In genomic region chr1:59631986-59632659, GRCm38 (mm10) we compare ENCODE assay signal across 22 mouse cellular contexts. TPM values are rescaled to one million over a fixed set of nuclear protein-coding genes. Genes with fewer than 3 reads are reported as not detected.
DNase-seq lines count a peak whose midpoint lies in the region; ATAC-seq and TF ChIP-seq lines count a peak whose summit lies in the region.
"Had no signal": no experiment of that assay in that cellular context is flagged by ENCODE, and none has a peak within 500 bp of the region (broad histone marks: within the 10 kb centered on the region; RNA-seq: fewer than 3 reads in every experiment).

No protein-coding gene starts in this region.

- H3K4me1 ChIP-seq in liver, embryonic 11.5 days (replicated peaks; ENCODE audit: control insufficient read depth, insufficient read depth, low read length): peaks cover 21% of the 10 kb centered on the region
- H3K4me1 ChIP-seq in G1E (ENCODE audit: insufficient read depth, low read depth, low read length): peaks cover 32% of the 10 kb centered on the region
- H3K4me1 ChIP-seq in embryonic facial prominence, embryonic 10.5 days: peaks cover 23% of the 10 kb centered on the region
- peaks cover 5% of the 10 kb centered on the region; the same call in 1 of the 2 replicates for H3K4me1 ChIP-seq in liver, embryonic 16.5 days (ENCODE audit: control insufficient read depth, low read depth, low read length)
- H3K4me1 ChIP-seq: heart, embryonic 15.5 days; hindbrain, embryonic 13.5 days had no signal

- DNase-seq in liver, embryonic 11.5 days (ENCODE audit: low spot score): no peak
- DNase-seq in liver (no peak), G1E (ENCODE audit: low spot score) (no peak)
- no peak for DNase-seq in embryonic facial prominence, embryonic 10.5 days (ENCODE audit: low spot score)
- no peak for DNase-seq in layer of hippocampus, postnatal 25 days (ENCODE audit: extremely low spot score in 1 of 2, low spot score in 1 of 2)
- no peak for DNase-seq in thymus, postnatal 10 days (ENCODE audit: low spot score in 2 of 2)
- DNase-seq: adrenal gland, adult 8-10 months; cerebellum, adult 11-12 months; cerebellum, adult 9-10 months; cerebellum, postnatal 25 days; gastrocnemius, adult 2 months; gastrocnemius, postnatal 36 days; heart, adult 18-20 months; heart, postnatal 14 days had no signal

- no peak overlapping the region for H3K4me2 ChIP-seq in liver, embryonic 11.5 days
- no peak overlapping the region for H3K4me2 ChIP-seq in liver, embryonic 16.5 days (ENCODE audit: low read depth, low read length)
- H3K4me2 ChIP-seq: heart, embryonic 15.5 days; hindbrain, embryonic 13.5 days had no signal

- WGBS in liver, embryonic 11.5 days: 38% methylated on average over 5 of the region's 5 CpGs
- 82% methylated on average over 5 of the region's 5 CpGs for WGBS in embryonic facial prominence, embryonic 10.5 days
- WGBS in liver, embryonic 16.5 days (ENCODE audit: insufficient replicate concordance): 29% methylated on average over 5 of the region's 5 CpGs

- TF ChIP-seq CTCF in G1E (IDR thresholded peaks at IDR 0.05; ENCODE audit: low read depth, low read length): no peak

- H3K27me3 ChIP-seq in liver, embryonic 11.5 days (replicated peaks; ENCODE audit: control insufficient read depth, insufficient read depth, low read length): no peaks in the 10 kb centered on the region
- H3K27me3 ChIP-seq in G1E (ENCODE audit: insufficient read depth, low read length): no peaks in the 10 kb centered on the region
- no peaks in the 10 kb centered on the region for H3K27me3 ChIP-seq in embryonic facial prominence, embryonic 10.5 days (replicated peaks; ENCODE audit: low read depth, poor library complexity, severe bottlenecking)
- H3K27me3 ChIP-seq in liver, embryonic 16.5 days (ENCODE audit: control insufficient read depth, insufficient read depth, low read depth, low read length): no peaks in the 10 kb centered on the region
- H3K27me3 ChIP-seq: CH12.LX; heart, embryonic 15.5 days; hindbrain, embryonic 13.5 days had no signal

- H3K27ac ChIP-seq in liver, embryonic 11.5 days (ENCODE audit: low read depth, low read length): no peak overlapping the region
- peak overlapping the region; percentile 10; the same call in 1 of the 2 replicates for H3K27ac ChIP-seq in embryonic facial prominence, embryonic 10.5 days (replicated peaks)
- no peak overlapping the region for H3K27ac ChIP-seq in liver, embryonic 16.5 days (ENCODE audit: low read length)
- H3K27ac ChIP-seq: forebrain, embryonic 10.5 days; gastrocnemius, adult 2 months; heart, embryonic 10.5 days; heart, embryonic 15.5 days; hindbrain, embryonic 13.5 days; hindbrain, postnatal 0 days had no signal

- no peak overlapping the region for H3K4me3 ChIP-seq in liver, embryonic 11.5 days (ENCODE audit: low read depth, low read length)
- peak overlapping the region; percentile 16; the same call in 1 of the 2 replicates for H3K4me3 ChIP-seq in G1E (ENCODE audit: low read depth, low read length)
- H3K4me3 ChIP-seq in embryonic facial prominence, embryonic 10.5 days: no peak overlapping the region
- no peak overlapping the region for H3K4me3 ChIP-seq in liver, embryonic 16.5 days (ENCODE audit: low read depth, low read length)
- H3K4me3 ChIP-seq: forebrain, embryonic 10.5 days; gastrocnemius, adult 2 months; heart, embryonic 10.5 days; heart, embryonic 15.5 days; hindbrain, embryonic 13.5 days had no signal

- no peaks in the 10 kb centered on the region for H3K9me3 ChIP-seq in liver, embryonic 11.5 days (ENCODE audit: control insufficient read depth, low read length)
- H3K9me3 ChIP-seq in G1E (replicated peaks): no peaks in the 10 kb centered on the region
- no peaks in the 10 kb centered on the region for H3K9me3 ChIP-seq in embryonic facial prominence, embryonic 10.5 days
- H3K9me3 ChIP-seq in liver, embryonic 16.5 days (replicated peaks; ENCODE audit: control insufficient read depth, low read length): no peaks in the 10 kb centered on the region
- H3K9me3 ChIP-seq: forebrain, embryonic 10.5 days; heart, embryonic 10.5 days; heart, embryonic 15.5 days; hindbrain, embryonic 13.5 days had no signal

- H3K36me3 ChIP-seq in liver, embryonic 11.5 days (ENCODE audit: control insufficient read depth, insufficient read depth, low read length): no peaks in the 10 kb centered on the region
- H3K36me3 ChIP-seq in G1E (replicated peaks): no peaks in the 10 kb centered on the region
- H3K36me3 ChIP-seq in embryonic facial prominence, embryonic 10.5 days (replicated peaks): no peaks in the 10 kb centered on the region
- no peaks in the 10 kb centered on the region for H3K36me3 ChIP-seq in liver, embryonic 16.5 days (ENCODE audit: control insufficient read depth, insufficient read depth)
- H3K36me3 ChIP-seq: forebrain, embryonic 10.5 days; heart, embryonic 10.5 days; heart, embryonic 15.5 days; hindbrain, embryonic 13.5 days had no signal

- no peak overlapping the region for H3K9ac ChIP-seq in liver, embryonic 11.5 days (ENCODE audit: low read depth, low read length)
- H3K9ac ChIP-seq in liver, embryonic 16.5 days (ENCODE audit: low read depth, low read length): no peak overlapping the region
- H3K9ac ChIP-seq: heart, embryonic 15.5 days; hindbrain, embryonic 13.5 days had no signal

- ATAC-seq in liver, embryonic 11.5 days (replicated peaks; ENCODE audit: low FRiP score): peak; percentile 89
- peak; percentile 28 for ATAC-seq in G1E (ENCODE audit: extremely low read depth, insufficient number of reproducible peaks, low FRiP score, poor library complexity, severe bottlenecking)
- peak; percentile 24; the same call in 1 of the 2 replicates for ATAC-seq in liver, embryonic 16.5 days (ENCODE audit: low read depth)
- ATAC-seq: forebrain, embryonic 14.5 days; hindbrain, postnatal 0 days had no signal

RNA-seq across cellular contexts. Expression of gene Sumo1, which starts 38.5 kb away (rescaled TPM):
- polyA plus RNA-seq in liver, embryonic 11.5 days (2014; fragmentation: Nextera tagmentation; extraction: Ambion mirVana): 345 and 370 TPM in 2 replicates
- total RNA-seq in G1E (2014; fragmentation: Nextera tagmentation) (235 and 250 TPM in 2 replicates), G1E (2017) (329 and 350 TPM in 2 replicates)
- polyA plus RNA-seq in G1E (2012): 424 and 589 TPM in 2 replicates
- polyA plus RNA-seq in embryonic facial prominence, embryonic 10.5 days (2016; fragmentation: Nextera tagmentation; extraction: Ambion mirVana): 564 and 568 TPM in 2 replicates
- polyA plus RNA-seq in liver, embryonic 16.5 days (2015; fragmentation: Nextera tagmentation; extraction: Ambion mirVana): 90.3 and 117 TPM in 2 replicates
- total RNA-seq in layer of hippocampus, postnatal 25 days (2021): 100 to 1,000 TPM; 113 to 114 TPM

RNA-seq across cellular contexts. Expression of gene Nop58, which starts 52.6 kb away (rescaled TPM):
- polyA plus RNA-seq in liver, embryonic 11.5 days (2014; fragmentation: Nextera tagmentation; extraction: Ambion mirVana): 400 and 416 TPM in 2 replicates
- 536 and 646 TPM in 2 replicates for total RNA-seq in G1E (2014; fragmentation: Nextera tagmentation)
- total RNA-seq in G1E (2017): 1,169 and 1,289 TPM in 2 replicates
- 147 and 228 TPM in 2 replicates for polyA plus RNA-seq in G1E (2012)
- polyA plus RNA-seq in embryonic facial prominence, embryonic 10.5 days (2016; fragmentation: Nextera tagmentation; extraction: Ambion mirVana): 317 and 319 TPM in 2 replicates
- 87.7 and 97.4 TPM in 2 replicates for polyA plus RNA-seq in liver, embryonic 16.5 days (2015; fragmentation: Nextera tagmentation; extraction: Ambion mirVana)
- 10 to 100 TPM; 58.7 to 60.7 TPM for total RNA-seq in layer of hippocampus, postnatal 25 days (2021)

Comparison
In these comparisons a context has a peak if more than half of its experiments do, and no peak if none do; other contexts are left out.
1. ATAC-seq: peak in every context shown above with its lines; median percentile 89 in liver, embryonic 11.5 days; 28 in G1E; 24 in liver, embryonic 16.5 days.